Mouse (Mus musculus) right cerebral cortex, postnatal 14 days (tissue): ENCODE results near the gene Cass4.

ENCODE experiments used
- DNase-seq: peaks from one replicate; pipeline ENCODE4 v3.0.0; 2022

Cass4 gene

DNA sequence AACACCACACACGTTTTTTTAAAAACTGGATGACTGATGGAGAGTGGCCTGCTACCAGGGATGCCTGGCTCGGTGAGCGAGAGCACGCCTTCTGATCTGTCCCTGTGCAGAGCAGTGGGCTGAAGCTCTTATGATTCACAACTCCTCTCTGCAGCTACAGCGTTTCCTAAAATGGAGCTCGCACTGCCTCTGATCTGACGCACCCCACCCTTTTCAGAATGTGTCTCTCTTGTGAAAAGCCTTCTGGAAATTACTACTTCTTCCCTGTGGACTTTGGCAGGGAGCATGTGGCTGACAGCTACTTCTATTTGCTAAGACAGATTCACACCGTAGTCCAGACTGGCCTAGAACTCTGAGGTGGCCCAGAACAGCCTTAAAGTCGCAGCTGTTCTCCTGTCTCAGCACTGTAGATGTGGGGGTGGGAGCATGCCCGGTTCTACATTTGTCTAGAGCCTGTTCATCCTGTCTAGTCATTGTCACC lies 1.5 kb upstream of the Cass4 start:
- peak; percentile 22 for DNase-seq

- DNase-seq, result no peak
These were observed 428 bp downstream of the Cass4 start for GRCm38 (mm10) chr2:172394052-172394392.

DNA sequence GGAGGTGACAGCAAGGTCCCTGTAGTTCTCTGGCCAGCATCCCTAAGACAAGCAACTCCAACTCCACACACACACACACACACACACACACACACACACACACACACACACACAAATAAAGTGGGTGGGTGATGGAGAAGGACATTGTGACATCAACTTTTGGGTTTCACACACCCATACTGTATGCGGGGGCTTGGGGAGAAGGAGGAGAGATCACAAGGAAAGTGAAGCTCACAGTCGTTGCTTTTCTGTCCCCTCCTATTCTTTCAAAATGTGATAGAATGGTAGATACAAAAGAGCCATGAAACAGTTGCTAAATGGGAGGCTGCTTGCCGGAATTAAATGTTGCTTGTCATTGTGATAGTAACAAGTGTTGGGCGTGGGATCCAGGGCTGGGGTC lies 1.1 kb downstream of the Cass4 start:
- no peak for DNase-seq

DNA sequence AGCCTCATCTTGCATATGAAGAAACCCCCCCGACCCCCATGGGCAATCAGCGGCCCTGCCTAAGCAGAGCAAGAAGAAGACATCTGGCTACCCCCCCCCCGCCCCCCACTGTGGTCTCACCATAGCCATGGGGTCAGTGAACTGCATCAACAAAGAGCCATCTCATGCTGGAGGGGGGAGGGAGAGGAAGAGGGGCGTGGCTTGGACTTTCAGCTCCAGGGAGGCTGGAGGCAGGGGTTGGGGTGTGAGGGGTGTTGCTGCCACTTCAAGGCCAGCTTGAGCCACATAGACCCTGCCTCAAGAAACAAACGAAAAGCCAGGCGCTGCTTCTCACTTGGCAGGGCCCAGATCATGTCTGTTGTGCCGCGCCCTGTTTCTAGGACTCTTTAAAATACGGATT lies 2.4 kb downstream of the Cass4 start:
- DNase-seq, result no peak

GRCm38 (mm10) chr2:172399901-172400300 lies 6.3 kb downstream of the Cass4 start:
- DNase-seq, result no peak

DNA sequence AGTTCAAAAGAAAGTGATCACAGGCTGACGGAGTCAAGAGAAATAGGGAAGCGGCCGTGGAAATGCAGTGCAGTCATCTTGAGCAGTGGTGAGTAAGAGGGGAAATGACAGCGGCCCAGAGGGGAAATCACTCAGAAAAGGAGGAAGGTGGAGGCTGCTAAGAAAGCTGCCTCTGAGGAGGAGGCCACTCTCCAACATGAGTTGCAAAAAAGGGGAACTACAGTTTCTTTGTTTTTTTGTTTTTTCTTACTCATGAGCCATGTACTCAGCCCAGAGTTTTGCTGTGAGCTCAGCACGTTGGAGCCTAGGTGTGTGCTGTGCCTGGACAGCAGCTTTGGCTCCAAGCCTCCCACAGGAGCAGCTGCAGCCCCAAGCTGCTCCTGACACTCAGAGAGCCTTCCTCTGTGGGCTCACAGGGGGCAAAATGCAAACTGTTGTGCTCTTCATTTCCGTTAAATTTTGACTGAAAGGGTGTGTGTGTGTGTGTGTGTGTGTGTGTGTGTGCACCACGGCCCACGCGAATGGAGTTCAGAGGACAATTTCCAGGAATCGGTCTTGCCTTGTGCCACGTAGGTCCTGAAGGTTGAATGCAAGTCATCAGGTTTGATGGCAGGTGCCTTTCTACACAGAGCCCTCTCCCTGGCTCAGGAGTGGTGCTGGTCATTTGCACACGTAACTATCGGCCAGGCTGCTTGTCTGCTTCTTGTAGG lies 7.7 kb downstream of the Cass4 start:
- DNase-seq, result no peak

GRCm38 (mm10) chr2:172404239-172404638 lies 10.6 kb downstream of the Cass4 start:
- no peak for DNase-seq

DNA sequence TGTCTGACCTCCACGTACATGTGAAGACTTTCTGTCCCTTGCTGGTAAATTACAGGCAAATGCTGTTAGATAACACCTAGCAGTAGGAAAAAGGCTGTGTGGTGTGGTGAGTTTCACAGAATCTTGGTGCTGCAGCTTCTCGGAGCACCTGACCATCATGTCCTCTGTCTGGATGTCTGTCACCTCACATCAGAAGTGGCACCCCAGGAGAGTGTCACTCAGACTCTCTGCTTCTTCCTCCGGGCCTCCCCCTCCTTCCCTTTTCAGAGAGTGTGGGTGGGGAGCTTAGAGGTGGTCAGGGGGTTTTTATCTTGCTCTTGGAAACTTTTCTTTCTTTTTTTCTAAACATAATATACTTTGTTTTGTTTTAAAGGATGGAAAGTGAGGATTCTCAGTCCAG lies 11.4 kb downstream of the Cass4 start:
- no peak for DNase-seq

DNA sequence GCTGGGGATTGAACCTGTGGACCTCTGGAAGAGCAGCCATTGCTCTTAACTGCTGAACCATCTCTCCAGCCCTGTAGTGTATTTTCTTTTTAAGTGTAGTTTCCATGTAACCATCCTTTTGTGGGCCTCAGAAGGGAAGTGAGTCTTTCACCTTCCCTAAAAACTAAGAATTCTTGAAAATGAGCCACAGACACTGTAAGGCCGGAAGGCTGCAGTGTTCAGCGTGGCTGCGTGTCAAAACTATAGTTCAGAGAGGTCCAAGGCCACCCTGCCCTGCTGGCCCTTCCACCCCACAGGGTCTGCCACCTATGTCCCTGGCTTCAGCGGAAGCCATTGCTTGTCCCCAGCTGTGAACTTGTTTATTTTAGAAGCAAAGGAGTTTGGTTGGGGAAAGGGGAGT lies 12.6 kb downstream of the Cass4 start:
- no peak for DNase-seq

- no peak for DNase-seq
These were observed 13.9 kb downstream of the Cass4 start for GRCm38 (mm10) chr2:172407499-172407898.

GRCm38 (mm10) chr2:172410686-172411085 lies 17.1 kb downstream of the Cass4 start:
- DNase-seq, result no peak

GRCm38 (mm10) chr2:172411091-172411490 lies 17.5 kb downstream of the Cass4 start:
- no peak for DNase-seq

DNA sequence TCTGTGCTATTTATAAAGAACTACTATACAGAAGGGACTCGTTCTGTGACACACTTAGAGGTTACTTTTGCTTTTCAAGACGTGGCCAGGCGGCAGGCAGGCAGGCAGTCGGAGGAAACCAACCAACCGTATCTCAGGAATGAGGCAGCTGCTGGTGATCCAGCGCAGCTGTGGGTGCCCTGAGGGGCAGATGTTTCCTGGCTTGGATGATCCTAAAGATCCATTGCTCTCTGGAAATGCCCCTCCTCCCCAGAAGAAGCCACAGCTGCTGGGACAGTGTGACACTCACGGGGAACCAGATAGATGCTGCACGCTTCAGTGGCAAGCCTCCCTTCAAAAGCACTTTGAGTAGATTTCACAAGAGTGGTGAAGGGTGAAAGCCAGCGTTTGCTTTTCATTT lies 18.9 kb downstream of the Cass4 start:
- DNase-seq, result no peak

DNA sequence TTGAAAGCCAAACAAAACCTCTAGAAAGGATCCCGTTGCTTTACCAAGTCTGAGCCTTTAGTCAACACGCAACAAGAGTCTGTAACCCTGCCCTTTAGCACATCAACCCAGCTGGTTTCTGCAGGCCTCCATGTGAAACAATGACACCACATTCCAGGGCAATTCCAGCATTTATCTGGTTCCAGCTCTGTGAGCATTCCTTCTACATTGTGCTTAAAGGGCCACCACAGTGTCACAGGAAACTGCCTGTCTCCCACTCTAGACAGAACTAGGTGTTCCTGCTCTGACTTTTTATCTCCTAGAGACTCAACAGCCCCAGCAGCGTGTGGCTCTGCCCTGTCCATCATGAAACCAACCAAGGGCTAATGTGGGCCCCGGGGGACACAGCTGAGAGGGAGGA lies 19.7 kb downstream of the Cass4 start:
- DNase-seq, result no peak

- DNase-seq, result no peak
These were observed 20.3 kb downstream of the Cass4 start for GRCm38 (mm10) chr2:172413894-172414293.

- no peak for DNase-seq
These were observed 22.6 kb downstream of the Cass4 start for GRCm38 (mm10) chr2:172416218-172416617.

GRCm38 (mm10) chr2:172416876-172417275 lies 23.3 kb downstream of the Cass4 start:
- no peak for DNase-seq

DNA sequence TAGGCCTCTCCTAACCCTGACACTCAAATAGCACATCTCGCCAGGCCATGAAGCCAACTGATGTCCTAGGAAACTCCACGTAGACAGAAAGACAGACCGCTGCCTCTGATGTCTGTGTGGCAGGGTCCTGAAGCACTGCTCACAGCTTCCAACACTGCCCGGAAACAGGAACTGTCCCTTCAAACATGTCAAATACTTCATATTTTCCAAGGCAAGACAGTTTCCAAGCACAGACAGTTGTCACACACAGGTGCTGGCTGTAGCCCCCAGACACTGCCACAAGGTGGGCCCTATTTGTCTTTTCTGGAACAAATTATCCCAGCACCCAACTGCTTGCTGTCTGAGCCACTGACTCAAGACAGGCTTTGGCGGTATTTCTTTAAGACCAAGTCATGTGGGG lies 24.6 kb downstream of the Cass4 start:
- no peak for DNase-seq

GRCm38 (mm10) chr2:172430609-172431008 lies 37.0 kb downstream of the Cass4 start:
- no peak for DNase-seq

DNA sequence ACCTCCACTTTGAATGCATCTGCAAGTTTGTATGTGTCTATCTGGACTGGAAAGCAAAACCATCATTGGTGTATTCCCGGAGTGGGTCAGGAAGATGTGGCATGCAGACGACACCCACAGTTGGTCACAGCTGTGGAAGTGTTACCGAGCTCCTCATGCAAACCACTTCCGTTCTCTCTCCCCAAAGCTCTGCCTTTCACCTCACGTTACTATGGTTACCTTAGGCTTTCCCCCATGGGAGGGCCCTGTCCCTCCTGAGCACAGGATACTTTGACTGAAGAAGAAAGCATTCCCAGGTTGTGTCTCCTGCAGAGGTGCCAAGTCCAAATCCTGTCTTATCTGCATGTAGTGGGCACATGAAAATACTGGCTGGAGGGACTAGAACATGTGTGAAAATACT lies 40.2 kb downstream of the Cass4 start:
- DNase-seq, result no peak

DNA sequence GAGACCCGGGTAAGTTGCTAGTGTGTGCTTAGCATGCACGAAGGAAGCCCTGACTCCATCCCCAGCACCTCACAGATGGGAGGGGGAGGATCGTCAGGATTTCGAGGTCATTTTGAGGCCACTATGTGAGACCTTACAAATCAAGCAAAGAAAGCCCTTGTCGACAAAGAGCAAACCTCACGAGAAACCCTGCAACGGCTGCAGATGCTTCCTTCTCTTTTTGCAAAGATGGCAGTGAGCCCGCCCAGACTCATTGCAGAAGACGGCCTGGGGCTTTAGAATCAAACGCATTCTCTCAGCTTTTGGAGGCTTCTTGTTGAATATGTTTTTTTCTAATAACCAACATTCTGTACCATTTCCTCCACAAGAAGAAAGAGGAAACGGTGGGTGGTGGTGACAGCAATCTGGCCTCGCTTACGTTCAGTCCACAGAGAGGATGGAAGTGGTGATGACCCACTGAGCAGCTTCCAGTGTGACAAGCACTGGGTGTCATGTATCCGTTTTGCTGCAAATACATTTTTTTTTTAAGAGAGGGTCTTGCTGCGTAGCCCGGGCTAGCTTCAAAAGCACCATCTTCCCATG lies 43.9 kb downstream of the Cass4 start:
- no peak for DNase-seq

GRCm38 (mm10) chr2:172439843-172440639 lies 46.4 kb downstream of the Cass4 start, which contains the start of gene Rtf2:
Gene Rtf2 (plus strand): TSS chr2:172440556.
- peak; percentile 99 for DNase-seq

DNA sequence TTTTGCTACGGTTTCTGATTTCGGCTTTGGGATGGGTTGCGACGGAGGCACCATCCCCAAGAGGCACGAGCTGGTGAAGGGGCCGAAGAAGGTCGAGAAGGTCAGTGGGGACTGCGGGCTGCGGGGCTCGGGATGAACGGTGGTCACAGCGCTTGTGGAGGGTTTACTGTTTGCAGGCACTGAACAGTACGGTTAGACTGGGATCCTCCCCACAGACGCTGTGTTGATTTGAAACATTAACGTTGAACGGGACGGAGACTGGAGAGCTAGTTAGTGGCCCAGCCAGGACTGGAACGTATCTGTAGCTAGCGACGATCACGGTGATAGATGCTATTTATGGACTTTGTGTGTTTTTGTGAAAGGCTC lies 47.0 kb downstream of the Cass4 start:
- DNase-seq, result no peak

DNA sequence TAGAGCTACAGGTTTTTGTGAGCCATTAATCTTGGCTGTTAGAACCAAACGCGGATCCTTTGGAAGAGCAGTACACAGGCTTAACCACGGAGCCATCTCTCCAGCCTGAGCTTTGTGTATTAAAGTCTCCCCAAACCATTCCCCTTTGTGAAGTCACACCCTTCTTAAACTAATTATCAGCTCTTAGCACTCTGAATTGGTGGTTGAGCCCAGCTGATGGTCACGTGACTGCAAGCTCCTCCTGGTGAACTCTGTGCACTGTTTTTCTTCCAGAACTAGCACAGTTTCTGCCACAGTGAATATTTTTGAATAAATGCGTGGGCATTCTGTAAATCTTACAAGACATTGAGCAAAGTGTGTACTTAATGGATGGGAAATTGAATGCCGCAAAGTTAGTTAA lies 47.6 kb downstream of the Cass4 start:
- DNase-seq, result no peak
